Mouse (Mus musculus) small intestine, adult 2 months (tissue): ENCODE measurements around the gene Mindy4.

Experiments used
- CTCF ChIP-seq: fragments of 200-500 bp; IDR thresholded peaks from 2 replicates; pipeline ENCODE4 v1.5.1; 2012; ENCODE audit warnings: low read depth, mild to moderate bottlenecking, control low read depth, inconsistent platforms, low read length, moderate library complexity, mixed read lengths; ENCODE audit not compliant: insufficient replicate concordance, insufficient read length; ENCODE audit errors: extremely low read depth
- POLR2A ChIP-seq: fragments of 200-500 bp; IDR thresholded peaks from 2 replicates; pipeline ENCODE4 v1.6.1; 2012; ENCODE audit warnings: low read depth, mild to moderate bottlenecking, control low read depth, inconsistent platforms, low read length, moderate library complexity

DNA sequence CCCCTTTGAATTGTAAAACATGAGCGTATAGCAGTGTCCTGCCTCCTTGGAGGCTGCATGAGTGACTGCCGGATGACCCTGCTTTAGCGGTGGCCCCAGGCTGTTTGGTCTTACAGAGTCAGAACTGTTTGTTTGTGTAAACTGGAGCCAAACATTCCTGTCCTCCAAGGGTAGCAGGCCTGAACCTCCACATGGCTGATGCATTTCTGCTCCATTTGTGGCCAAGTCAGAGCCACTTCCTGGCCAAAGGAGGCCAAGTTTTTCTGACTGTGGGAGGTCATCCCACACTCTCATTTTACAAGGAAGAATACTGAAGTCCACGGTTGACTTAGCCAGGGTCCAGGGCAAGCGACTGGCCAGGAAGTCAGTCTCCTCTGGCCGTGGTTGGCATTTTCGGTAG is 23.6 kb upstream of the Mindy4 start:
- TF ChIP-seq CTCF (no peak), POLR2A (no peak)
